In the genomic region with DNA sequence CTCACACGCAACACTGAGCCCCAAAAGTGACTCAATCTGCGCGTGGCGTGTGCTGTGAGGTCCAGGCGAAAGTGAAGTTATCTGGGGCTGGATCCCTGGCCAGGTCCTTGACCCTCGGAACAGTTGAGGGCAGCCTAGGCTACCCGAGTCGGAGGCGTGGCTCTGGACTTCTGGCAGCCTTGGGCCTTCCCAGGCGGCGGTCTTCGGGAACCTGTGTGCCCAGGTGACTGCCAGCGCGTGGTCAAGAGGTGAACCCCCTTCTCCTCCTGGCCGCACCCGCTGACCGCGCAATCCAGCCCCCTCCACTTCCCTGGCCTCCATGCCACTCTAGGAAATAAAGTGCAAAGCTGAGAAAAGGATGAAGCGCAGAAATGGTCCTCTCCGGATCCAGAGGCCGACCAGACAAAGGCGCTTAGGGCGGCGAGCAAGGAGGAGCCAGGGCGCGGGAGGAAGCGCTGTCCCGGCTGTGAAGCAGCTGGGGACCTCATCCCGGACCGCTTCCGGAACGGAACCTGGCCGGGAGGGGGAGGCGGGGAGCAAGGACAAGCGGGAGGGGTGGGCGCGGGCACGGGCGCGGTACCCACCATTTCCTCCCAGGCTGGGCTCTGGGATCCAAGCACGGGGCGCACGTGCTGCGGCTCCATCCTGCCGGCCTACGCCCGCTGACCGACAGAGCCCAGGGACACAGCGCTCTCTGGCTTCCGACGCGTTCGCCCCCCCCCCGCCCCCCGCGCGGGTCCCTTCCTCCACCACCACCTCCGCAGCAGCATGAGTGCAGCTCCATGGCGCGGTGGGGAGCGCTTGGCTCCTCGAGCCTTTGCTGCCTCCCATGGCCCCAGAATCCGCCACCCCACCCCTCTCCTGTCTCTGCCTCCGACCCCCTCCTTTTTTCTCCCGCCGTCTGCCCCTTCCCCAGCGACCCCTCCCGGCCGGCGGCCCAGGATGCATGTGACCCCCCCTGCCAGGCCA, we compare ENCODE assay signal across 9 mouse cellular contexts. TPM values are rescaled to one million over a fixed set of nuclear protein-coding genes. Genes with fewer than 3 reads are reported as not detected.
DNase-seq lines count a peak whose midpoint lies in the region; ATAC-seq lines count a peak whose summit lies in the region.
"Not testable (repeated sequence)": the region's sequence is repeated elsewhere in the genome, so short reads cannot be mapped to it uniquely, and the experiment has no call there.
"Had no signal": no experiment of that assay in that cellular context is flagged by ENCODE, and none has a peak within 500 bp of the region (broad histone marks: within the 10 kb centered on the region; RNA-seq: fewer than 3 reads in every experiment).

A gene (minus strand): TSS at position 669 of the 969 bp plus-strand sequence.

- peak within 1 kb of the TSS; percentile 79 for H3K4me2 ChIP-seq in limb, embryonic 13.5 days (replicated peaks)
- peak within 1 kb of the TSS; percentile 82 for H3K4me2 ChIP-seq in midbrain, embryonic 13.5 days (replicated peaks)

- not testable (repeated sequence) for H3K36me3 ChIP-seq in limb, embryonic 13.5 days; midbrain, embryonic 13.5 days

- not testable (repeated sequence) for ATAC-seq in limb, embryonic 13.5 days (ENCODE audit: low FRiP score, low read depth); midbrain, embryonic 13.5 days

- H3K27me3 ChIP-seq in limb, embryonic 13.5 days; midbrain, embryonic 13.5 days: not testable (repeated sequence)

- DNase-seq in 3134 (ENCODE audit: extremely low read depth, insufficient read length, low spot score) = peak; percentile 0
- peak; percentile 21 to 26 for DNase-seq in cerebellum, postnatal 14 days
- peak; percentile 9 to 14 for DNase-seq in frontal cortex, postnatal 14 days (ENCODE audit: low spot score in 2 of 2)
- DNase-seq in heart, postnatal 25 days (ENCODE audit: low spot score) = peak; percentile 67
- peak; percentile 65 for DNase-seq in kidney, postnatal 10 days
- peak; percentile 37 for DNase-seq in right cerebral cortex, postnatal 4 days

- H3K9me3 ChIP-seq in limb, embryonic 13.5 days; midbrain, embryonic 13.5 days: not testable (repeated sequence)

- WGBS in limb, embryonic 13.5 days = 1% methylated on average over 40 of the region's 70 CpGs
- WGBS in midbrain, embryonic 13.5 days = 0% methylated on average over 42 of the region's 70 CpGs

- peak within 1 kb of the TSS; percentile 59 for H3K9ac ChIP-seq in limb, embryonic 13.5 days
- peak within 1 kb of the TSS; percentile 74 for H3K9ac ChIP-seq in midbrain, embryonic 13.5 days (replicated peaks)

- not testable (repeated sequence) for H3K4me1 ChIP-seq in limb, embryonic 13.5 days; midbrain, embryonic 13.5 days (replicated peaks)

- intact Hi-C loops in heart, postnatal 25 days (cut with DNase I) = not testable (repeated sequence)

- H3K4me3 ChIP-seq in limb, embryonic 13.5 days = peak within 1 kb of the TSS; percentile 50
- H3K4me3 ChIP-seq in midbrain, embryonic 13.5 days (replicated peaks) = peak within 1 kb of the TSS; percentile 53

- H3K27ac ChIP-seq in limb, embryonic 13.5 days = not testable (repeated sequence)
- peak within 1 kb of the TSS; percentile 60 for H3K27ac ChIP-seq in midbrain, embryonic 13.5 days

RNA-seq across cellular contexts. Expression of the gene that starts here (rescaled TPM):
- total RNA-seq in heart, postnatal 25 days (2021) = under 1 TPM in 1 of 2 experiments, not detected in 1; 0.17 TPM
- 0.93 and 1.0 TPM in 2 replicates for polyA plus RNA-seq in limb, embryonic 13.5 days (2015; fragmentation: Nextera tagmentation; extraction: Ambion mirVana)
- 2.6 and 2.8 TPM in 2 replicates for polyA plus RNA-seq in midbrain, embryonic 13.5 days (2015; fragmentation: Nextera tagmentation; extraction: Ambion mirVana)
- total RNA-seq: monocyte, adult 5-6 weeks had no signal

Comparison
In these comparisons a context has a peak if more than half of its experiments do, and no peak if none do; other contexts are left out.
1. Peak in DNase-seq in heart, postnatal 25 days; RNA of the gene not detected or under 1 TPM.
2. DNase-seq: peak in every context shown above with its lines; median percentile 67 in heart, postnatal 25 days; 65 in kidney, postnatal 10 days; 37 in right cerebral cortex, postnatal 4 days; 24 in cerebellum, postnatal 14 days; 12 in frontal cortex, postnatal 14 days; 0 in 3134.